Mouse (Mus musculus) heart, embryonic 13.5 days (tissue): ENCODE measurements at regions not wholly inside any gene's neighbourhood (a gene's known extent, or its start where the extent isn't known, plus 50 kb on each side); places are given as distances from the start of the nearest gene placed in this dataset.

ENCODE experiments used
- ATAC-seq: fragments of 200-750 bp; cut with Nextera tagmentation; 2 replicates; pipeline ENCODE4 v1.8.0; 2017; ENCODE audit warnings: moderate TSS enrichment; ENCODE audit not compliant: insufficient number of reproducible peaks, low FRiP score, low TSS enrichment; ENCODE audit errors: extremely low read depth
- H3K27ac ChIP-seq: fragments of 300-500 bp; sonication (generic); replicated peaks from 2 replicates; pipeline ENCODE4 v1.5.1; 2015; ENCODE audit warnings: moderate library complexity, mild to moderate bottlenecking, inconsistent platforms
- H3K27me3 ChIP-seq: fragments of 300-500 bp; sonication (generic); replicated peaks from 2 replicates; pipeline ENCODE4 v1.6.1; 2015; ENCODE audit warnings: mild to moderate bottlenecking, inconsistent platforms
- H3K36me3 ChIP-seq: fragments of 300-500 bp; sonication (generic); 2 replicates; pipeline ENCODE4 v1.6.1; 2015; ENCODE audit warnings: mild to moderate bottlenecking, inconsistent platforms
- H3K4me1 ChIP-seq: fragments of 300-500 bp; sonication (generic); 2 replicates; pipeline ENCODE4 v1.6.1; 2015; ENCODE audit warnings: inconsistent platforms
- H3K4me2 ChIP-seq: fragments of 300-500 bp; sonication (generic); 2 replicates; pipeline ENCODE4 v1.6.1; 2015; ENCODE audit warnings: inconsistent platforms, mild to moderate bottlenecking, moderate library complexity
- H3K4me3 ChIP-seq: fragments of 300-500 bp; sonication (generic); 2 replicates; pipeline ENCODE4 v1.5.1; 2015; ENCODE audit warnings: moderate library complexity, mild to moderate bottlenecking, inconsistent platforms
- H3K9ac ChIP-seq: fragments of 300-500 bp; sonication (generic); 2 replicates; pipeline ENCODE4 v1.6.1; 2015; ENCODE audit warnings: inconsistent platforms, mild to moderate bottlenecking, moderate library complexity
- H3K9me3 ChIP-seq: fragments of 300-500 bp; sonication (generic); 2 replicates; pipeline ENCODE4 v1.6.1; 2016; ENCODE audit warnings: inconsistent platforms
- WGBS: fragments of 180-500 bp; shearing (Covaris S2); methylation state at CpG from one replicate; pipeline ENCODE4 v1.1.7; 2015; ENCODE audit warnings: mixed read lengths; 5-methylcytosine and 5-hydroxymethylcytosine counted together

DNA sequence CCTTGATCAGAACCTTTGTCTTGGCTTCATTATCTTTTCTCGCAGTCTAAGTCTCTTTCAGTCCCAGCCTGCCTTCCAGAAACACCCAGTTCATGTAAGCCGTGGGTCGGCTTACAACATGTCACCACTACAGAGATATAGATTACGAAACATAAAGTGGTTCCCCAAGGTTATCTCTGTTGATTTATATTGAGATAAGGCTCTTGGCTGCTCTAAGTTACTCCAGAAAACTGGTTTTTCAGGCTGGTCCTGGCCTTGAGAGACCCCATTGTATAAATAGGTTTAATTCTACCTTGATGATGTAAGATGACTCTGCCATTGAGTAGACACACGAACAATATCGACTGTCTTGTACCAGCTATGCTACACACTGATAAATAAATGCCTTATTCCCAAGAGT, 323.8 kb downstream of the Plod2 start:
- H3K27me3 ChIP-seq: no peaks in the 10 kb centered on the region
- WGBS: 72% methylated on average over 6 of the region's 6 CpGs
- no peaks in the 10 kb centered on the region for H3K36me3 ChIP-seq
- H3K9me3 ChIP-seq: no peaks in the 10 kb centered on the region
- no peaks in the 10 kb centered on the region for H3K4me1 ChIP-seq
- H3K4me3 ChIP-seq: no peak overlapping the region
- no peak overlapping the region for H3K9ac ChIP-seq
- no peak overlapping the region for H3K27ac ChIP-seq
- no peak for ATAC-seq
- no peak overlapping the region for H3K4me2 ChIP-seq

DNA sequence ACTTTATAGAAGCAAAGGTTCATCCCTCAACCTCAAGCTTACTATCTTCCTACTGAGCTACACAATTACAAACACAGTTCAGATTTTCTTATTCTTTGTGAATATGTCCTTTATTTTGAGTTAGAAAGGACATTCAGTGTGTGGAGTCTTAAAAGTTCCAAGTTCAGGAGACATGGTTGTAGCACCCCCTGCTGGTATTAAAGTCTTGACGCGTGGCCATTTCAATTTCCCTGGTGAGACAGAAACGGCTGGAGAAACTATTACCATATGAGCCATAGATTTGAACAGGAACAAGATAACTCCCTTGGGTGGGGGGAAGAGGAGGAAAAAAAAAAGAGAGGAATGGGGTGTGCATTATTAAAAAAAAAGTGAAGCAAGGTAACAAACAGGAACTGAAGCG, 336.6 kb downstream of the Plod2 start:
- Histone ChIP-seq H3K27me3 (no peaks in the 10 kb centered on the region), H3K36me3 (no peaks in the 10 kb centered on the region), H3K9me3 (no peaks in the 10 kb centered on the region), H3K9ac (no peak overlapping the region), H3K4me2 (no peak overlapping the region), H3K4me1 (no peaks in the 10 kb centered on the region), H3K4me3 (no peak overlapping the region), H3K27ac (no peak overlapping the region)
- ATAC-seq: no peak
- 40% methylated on average over 4 of the region's 4 CpGs for WGBS

DNA sequence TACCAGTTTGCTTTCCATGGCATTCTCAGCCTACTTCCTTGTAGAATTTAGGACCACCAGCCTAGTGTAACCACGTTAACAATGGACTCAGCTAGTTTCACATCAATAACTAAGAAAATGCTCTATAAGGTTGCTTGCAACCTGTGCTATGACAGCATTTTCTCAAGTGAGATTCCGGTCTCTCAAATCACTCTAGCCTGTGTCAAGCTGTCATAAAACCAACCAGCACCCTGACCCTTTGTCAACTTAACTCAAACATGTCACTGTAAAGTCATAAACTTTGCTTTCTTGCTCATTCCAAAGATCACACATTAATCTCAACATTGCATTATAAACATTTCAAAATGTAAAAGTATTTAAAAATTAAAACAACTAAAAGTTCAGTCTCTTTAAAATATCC, 337.8 kb downstream of the Plod2 start:
- no peak for ATAC-seq
- 66% methylated on average over 2 of the region's 2 CpGs for WGBS
- Histone ChIP-seq H3K36me3 (no peaks in the 10 kb centered on the region), H3K4me2 (no peak overlapping the region), H3K27ac (no peak overlapping the region), H3K4me1 (no peaks in the 10 kb centered on the region), H3K27me3 (no peaks in the 10 kb centered on the region), H3K9ac (no peak overlapping the region), H3K4me3 (no peak overlapping the region), H3K9me3 (no peaks in the 10 kb centered on the region)

DNA sequence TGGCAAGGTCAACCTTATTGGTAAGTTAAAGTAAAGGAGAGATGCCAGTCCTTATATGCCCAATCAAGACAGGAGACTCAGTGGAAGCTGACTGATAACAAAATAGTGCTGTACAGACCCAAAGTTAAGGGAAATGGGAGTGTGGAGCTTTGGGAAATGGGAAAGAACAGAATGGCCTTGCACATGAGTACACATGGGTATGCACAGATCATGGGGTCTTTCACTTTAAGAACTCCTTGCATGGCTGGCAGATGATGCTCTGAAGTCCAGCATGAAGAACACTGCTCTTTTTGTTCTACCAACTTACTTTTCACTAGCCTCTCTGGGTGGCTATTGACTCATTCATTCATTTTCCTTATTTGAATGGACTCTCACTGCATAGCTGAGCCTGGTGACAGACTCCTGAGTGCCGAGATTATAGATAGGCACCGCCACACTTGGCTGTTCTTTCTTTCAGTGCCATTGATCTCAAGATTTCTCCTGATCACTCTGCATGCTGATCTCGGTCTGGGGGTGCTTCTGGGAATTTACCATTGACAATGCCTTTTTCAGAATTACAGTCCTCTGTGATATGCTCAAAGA, 340.3 kb downstream of the Plod2 start:
- Histone ChIP-seq H3K4me3 (no peak overlapping the region), H3K9ac (no peak overlapping the region), H3K36me3 (no peaks in the 10 kb centered on the region), H3K4me2 (no peak overlapping the region), H3K9me3 (no peaks in the 10 kb centered on the region), H3K27ac (no peak overlapping the region), H3K27me3 (no peaks in the 10 kb centered on the region), H3K4me1 (no peaks in the 10 kb centered on the region)
- WGBS: 54% methylated on average over 3 of the region's 3 CpGs
- no peak for ATAC-seq

DNA sequence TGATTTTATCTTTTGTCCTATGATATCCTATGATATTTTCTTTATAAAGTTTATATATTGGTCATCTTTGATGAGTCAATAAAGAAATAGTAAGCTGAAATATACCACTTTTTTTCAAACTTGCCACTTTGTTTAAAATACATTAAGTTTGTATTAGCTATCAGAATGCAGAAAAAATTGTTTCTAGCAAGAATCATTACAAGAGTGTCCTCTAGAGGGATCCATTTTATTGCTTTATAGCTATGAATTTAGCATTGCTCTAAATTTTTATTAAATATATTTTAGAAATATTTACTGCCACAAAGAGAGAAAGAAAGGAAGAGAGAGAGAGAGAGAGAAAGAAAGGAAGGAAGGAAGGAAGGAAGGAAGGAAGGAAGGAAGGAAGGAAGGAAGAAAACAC, 348.0 kb downstream of the Plod2 start:
- no peak overlapping the region for H3K27ac ChIP-seq
- no peak overlapping the region for H3K4me3 ChIP-seq
- no peaks in the 10 kb centered on the region for H3K27me3 ChIP-seq
- H3K4me1 ChIP-seq: no peaks in the 10 kb centered on the region
- H3K36me3 ChIP-seq: no peaks in the 10 kb centered on the region
- H3K4me2 ChIP-seq: no peak overlapping the region
- no peak overlapping the region for H3K9ac ChIP-seq
- no peak for ATAC-seq
- H3K9me3 ChIP-seq: no peaks in the 10 kb centered on the region

DNA sequence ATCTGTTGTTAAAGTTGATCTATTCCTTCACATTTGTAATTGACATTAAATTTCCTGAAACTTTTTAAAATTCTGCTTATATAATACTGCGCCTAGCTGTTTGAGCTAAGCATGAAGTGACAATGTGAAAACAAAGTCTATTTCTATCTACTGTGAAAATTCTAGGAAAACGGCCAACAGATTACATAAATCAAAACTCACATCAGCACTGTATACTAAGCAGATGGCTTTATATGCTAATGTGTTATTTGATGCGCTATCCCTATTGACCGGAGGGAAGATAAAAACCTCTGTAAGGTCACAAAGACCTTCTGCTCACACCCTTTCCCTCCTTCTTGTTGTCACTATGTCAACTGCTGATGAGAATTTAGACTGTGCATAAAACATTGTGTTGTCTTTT, 357.7 kb downstream of the Plod2 start:
- no peaks in the 10 kb centered on the region for H3K27me3 ChIP-seq
- no peak overlapping the region for H3K4me2 ChIP-seq
- WGBS: 65% methylated on average over 4 of the region's 4 CpGs
- no peaks in the 10 kb centered on the region for H3K36me3 ChIP-seq
- no peak overlapping the region for H3K4me3 ChIP-seq
- ATAC-seq: no peak
- no peaks in the 10 kb centered on the region for H3K9me3 ChIP-seq
- H3K9ac ChIP-seq: no peak overlapping the region
- no peaks in the 10 kb centered on the region for H3K4me1 ChIP-seq
- H3K27ac ChIP-seq: no peak overlapping the region

DNA sequence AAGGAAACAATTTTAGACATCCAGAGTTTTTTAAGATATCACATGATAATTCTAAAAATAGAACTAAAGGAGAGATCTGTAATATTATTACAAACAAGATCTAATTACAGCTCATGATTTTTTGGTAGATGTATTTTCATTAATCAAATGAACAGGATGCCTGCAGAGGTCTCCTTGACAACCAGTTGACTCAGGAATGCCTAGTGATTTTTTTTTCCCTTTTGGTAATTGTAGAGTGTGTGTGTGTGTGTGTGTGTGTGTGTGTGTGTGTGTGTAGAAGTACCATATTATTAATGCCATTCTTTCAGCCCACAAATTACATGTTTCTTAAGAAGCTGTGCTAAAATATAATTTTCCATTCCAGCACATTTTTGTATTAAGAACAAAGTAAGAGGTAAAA, 365.1 kb downstream of the Plod2 start:
- no peak for ATAC-seq
- Histone ChIP-seq H3K9me3 (no peaks in the 10 kb centered on the region), H3K27me3 (no peaks in the 10 kb centered on the region), H3K27ac (no peak overlapping the region), H3K9ac (no peak overlapping the region), H3K4me1 (no peaks in the 10 kb centered on the region), H3K36me3 (no peaks in the 10 kb centered on the region), H3K4me2 (no peak overlapping the region), H3K4me3 (no peak overlapping the region)

DNA sequence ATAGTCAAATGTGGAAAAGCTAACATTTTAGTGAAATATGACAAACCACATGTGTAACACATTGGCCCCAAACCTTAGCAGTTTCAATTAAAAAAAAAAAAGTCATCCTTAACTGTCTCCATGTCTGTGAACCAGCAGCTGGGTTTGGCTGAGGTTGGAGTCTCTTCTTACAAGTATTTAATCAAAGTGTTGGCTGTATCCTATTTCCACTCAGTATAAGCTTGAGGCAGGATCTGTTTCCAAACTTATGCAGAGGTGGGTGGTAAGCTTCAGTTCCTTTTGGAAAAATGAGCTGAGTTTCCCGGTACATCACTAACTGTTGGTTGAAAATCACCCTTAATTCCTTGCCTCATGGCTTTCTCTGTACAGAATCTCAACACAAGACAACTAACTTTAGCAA, 377.4 kb downstream of the Plod2 start:
- no peak overlapping the region for H3K27ac ChIP-seq
- H3K36me3 ChIP-seq: no peaks in the 10 kb centered on the region
- no peak overlapping the region for H3K9ac ChIP-seq
- no peaks in the 10 kb centered on the region for H3K27me3 ChIP-seq
- no peak overlapping the region for H3K4me3 ChIP-seq
- H3K4me1 ChIP-seq: no peaks in the 10 kb centered on the region
- no peak overlapping the region for H3K4me2 ChIP-seq
- 79% methylated on average over 1 of the region's 1 CpGs for WGBS
- no peak for ATAC-seq
- H3K9me3 ChIP-seq: no peaks in the 10 kb centered on the region

DNA sequence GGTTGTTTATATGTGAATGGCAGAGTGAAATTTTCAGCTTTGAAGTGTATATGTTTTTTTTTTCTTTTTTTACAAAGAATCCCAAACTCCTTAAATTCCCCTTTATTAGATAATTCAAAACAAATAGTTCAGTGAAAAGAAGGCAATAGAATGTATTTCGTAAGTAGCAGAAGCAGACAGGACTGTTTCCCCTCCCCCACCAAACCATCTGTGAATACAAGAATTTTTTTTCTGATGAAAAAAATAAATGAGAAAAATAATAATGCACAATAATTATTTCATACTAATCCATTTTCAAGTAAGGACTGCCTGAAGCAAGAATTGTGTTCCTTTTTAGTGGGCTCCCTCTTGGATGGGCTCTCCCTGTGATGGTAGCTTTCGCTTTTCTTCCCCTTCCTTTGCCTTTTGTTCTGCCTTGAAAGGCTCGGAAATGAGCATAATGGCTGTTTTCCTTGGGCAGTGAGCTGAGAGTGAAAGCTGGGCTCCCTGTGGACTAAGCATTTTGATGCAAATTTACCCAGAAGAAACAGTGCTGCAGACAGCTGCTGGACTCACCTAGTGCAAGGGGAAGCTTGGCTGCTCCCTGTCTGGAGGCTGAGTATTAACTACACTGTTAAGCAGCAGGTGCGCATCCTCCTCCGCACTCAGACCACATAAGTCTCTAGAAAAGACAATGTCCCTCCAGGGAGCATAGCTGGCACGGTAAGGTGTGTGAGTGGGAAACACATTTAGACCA, 388.4 kb downstream of the Plod2 start:
- WGBS: 67% methylated on average over 6 of the region's 6 CpGs
- no peak for ATAC-seq

DNA sequence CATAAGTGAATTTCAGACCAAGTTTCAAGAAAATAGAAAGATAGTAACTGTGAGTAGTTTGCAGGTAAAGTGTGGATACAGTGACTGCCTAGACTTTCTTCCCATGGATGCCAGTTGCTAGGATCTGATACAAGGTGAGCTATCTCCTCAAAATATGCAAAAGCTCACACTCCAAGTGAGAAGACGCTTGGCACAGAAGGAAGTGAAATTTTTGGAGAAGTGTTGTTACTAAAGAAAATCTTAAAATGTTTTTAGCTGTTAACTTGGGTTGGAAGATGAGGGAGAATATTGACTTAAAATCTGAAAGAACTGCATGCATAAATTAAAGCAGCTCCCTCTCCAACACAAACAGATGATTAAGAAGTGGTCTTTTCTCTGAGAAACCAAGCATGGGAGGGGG, 395.8 kb downstream of the Plod2 start:
- H3K4me2 ChIP-seq: no peak overlapping the region
- WGBS: 63% methylated on average over 1 of the region's 1 CpGs
- no peaks in the 10 kb centered on the region for H3K36me3 ChIP-seq
- H3K4me1 ChIP-seq: no peaks in the 10 kb centered on the region
- H3K9me3 ChIP-seq: peaks cover 3% of the 10 kb centered on the region; the same call in 1 of the 2 replicates
- ATAC-seq: no peak
- H3K27me3 ChIP-seq: no peaks in the 10 kb centered on the region
- no peak overlapping the region for H3K9ac ChIP-seq
- H3K27ac ChIP-seq: no peak overlapping the region
- H3K4me3 ChIP-seq: no peak overlapping the region

More for the DNA sequence above, 388.4 kb downstream of the Plod2 start:
- Histone ChIP-seq H3K36me3 (no peaks in the 10 kb centered on the region), H3K27me3 (no peaks in the 10 kb centered on the region), H3K9me3 (peaks cover 3% of the 10 kb centered on the region; the same call in 1 of the 2 replicates), H3K9ac (no peak overlapping the region), H3K4me2 (no peak overlapping the region), H3K27ac (no peak overlapping the region), H3K4me1 (no peaks in the 10 kb centered on the region), H3K4me3 (no peak overlapping the region)

DNA sequence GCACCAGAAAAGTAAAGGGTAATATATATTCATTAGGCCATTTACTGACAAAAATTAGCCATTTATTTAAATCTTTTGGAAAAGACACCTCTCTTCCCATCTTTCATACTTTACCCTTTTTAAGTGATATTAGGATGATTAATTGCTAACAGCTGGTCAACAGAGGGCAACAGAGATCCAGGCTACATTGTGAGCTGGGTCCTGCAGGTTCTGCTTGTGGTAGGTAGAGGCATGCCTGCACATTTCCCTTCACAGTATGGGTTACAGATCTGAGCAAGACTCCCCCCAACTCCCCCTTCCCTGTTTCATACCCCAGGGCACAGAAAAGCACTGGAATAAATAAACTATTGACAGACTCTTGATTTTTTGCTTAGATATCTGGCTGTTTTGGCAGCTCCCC, 408.1 kb downstream of the Plod2 start:
- no peak overlapping the region for H3K27ac ChIP-seq
- H3K9me3 ChIP-seq: no peaks in the 10 kb centered on the region
- H3K4me3 ChIP-seq: no peak overlapping the region
- no peaks in the 10 kb centered on the region for H3K4me1 ChIP-seq
- ATAC-seq: no peak
- H3K9ac ChIP-seq: no peak overlapping the region
- H3K27me3 ChIP-seq: no peaks in the 10 kb centered on the region
- no peak overlapping the region for H3K4me2 ChIP-seq
- H3K36me3 ChIP-seq: no peaks in the 10 kb centered on the region

DNA sequence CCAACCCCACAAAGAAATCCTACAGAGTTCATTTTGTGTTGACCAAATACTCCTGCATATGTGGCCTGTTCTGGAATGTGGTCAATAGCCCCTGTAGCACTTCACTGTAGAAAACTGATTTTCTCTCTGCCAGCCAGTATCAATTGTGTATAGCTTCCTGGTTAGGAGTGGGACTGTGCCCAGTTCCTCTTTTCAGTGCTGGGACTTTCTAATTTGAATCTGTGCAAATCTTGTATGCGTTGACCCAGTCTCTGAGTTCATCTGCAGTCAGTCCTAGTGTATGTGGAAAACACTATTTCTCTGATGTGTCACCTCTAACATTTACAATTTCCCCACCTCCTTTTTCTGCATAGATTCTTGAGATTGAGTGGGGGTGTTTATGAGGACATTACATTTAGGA, 421.3 kb downstream of the Plod2 start:
- no peak overlapping the region for H3K27ac ChIP-seq
- H3K9ac ChIP-seq: no peak overlapping the region
- no peaks in the 10 kb centered on the region for H3K4me1 ChIP-seq
- ATAC-seq: no peak
- no peak overlapping the region for H3K4me3 ChIP-seq
- no peaks in the 10 kb centered on the region for H3K36me3 ChIP-seq
- WGBS: 79% methylated on average over 1 of the region's 1 CpGs
- H3K4me2 ChIP-seq: no peak overlapping the region
- H3K9me3 ChIP-seq: no peaks in the 10 kb centered on the region
- H3K27me3 ChIP-seq: no peaks in the 10 kb centered on the region
